Mouse (Mus musculus) bone marrow, adult 2 months (tissue): ENCODE measurements around the gene Dusp16. TPM values are rescaled to one million over a fixed set of nuclear protein-coding genes. Genes with fewer than 3 reads are reported as not detected.

Experiments used
- H3K27ac ChIP-seq: fragments of 200-500 bp; 2 replicates; pipeline ENCODE4 v1.5.1; 2012; ENCODE audit warnings: low read depth, mild to moderate bottlenecking, control low read depth, inconsistent platforms, low read length; ENCODE audit not compliant: control insufficient read depth, poor library complexity, insufficient read depth
- H3K4me1 ChIP-seq: fragments of 200-500 bp; 2 replicates; pipeline ENCODE4 v1.6.1; 2011; ENCODE audit warnings: low read length; ENCODE audit not compliant: control insufficient read depth, insufficient read depth
- H3K4me3 ChIP-seq: fragments of 200-500 bp; replicated peaks from 2 replicates; pipeline ENCODE3; 2011; ENCODE audit warnings: mild to moderate bottlenecking, low read depth, low read length, control low read depth; ENCODE audit not compliant: control insufficient read depth
- CTCF ChIP-seq: fragments of 200-500 bp; IDR thresholded peaks from 2 replicates; pipeline ENCODE4 v1.5.1; 2011; ENCODE audit warnings: low read length, control low read depth; ENCODE audit not compliant: control insufficient read depth, insufficient read depth
- POLR2A ChIP-seq: fragments of 200-500 bp; IDR thresholded peaks from 2 replicates; pipeline ENCODE4 v1.6.1; 2011; ENCODE audit warnings: low read depth, mild to moderate bottlenecking, control low read depth, low read length, borderline replicate concordance; ENCODE audit not compliant: control insufficient read depth
- WGBS: fragments of 180-500 bp; shearing (Covaris S2); methylation state at CpG from one replicate; pipeline ENCODE4 v1.1.7; 2018; 5-methylcytosine and 5-hydroxymethylcytosine counted together
- polyA plus RNA-seq: library from polyadenylated mRNA; stranded (reverse); fragments of >200 nt; gene quantifications from 2 replicates; pipeline ENCODE4 v1.2.4, GENCODE M21; 2011; ENCODE audit warnings: low replicate concordance; ENCODE audit not compliant: missing spikeins, insufficient read depth, insufficient read length

Gene Dusp16
- polyA plus RNA-seq, 1 experiment: 11.2 TPM

- no peak overlapping the region for H3K27ac ChIP-seq
- 38% methylated on average over 4 of the region's 4 CpGs for WGBS
- no peak for TF ChIP-seq CTCF
- TF ChIP-seq POLR2A: no peak
- H3K4me3 ChIP-seq: no peak overlapping the region
- H3K4me1 ChIP-seq: peaks cover 3% of the 10 kb centered on the region; the same call in 1 of the 2 replicates
These were observed 121.5 kb downstream of the Dusp16 start for GRCm38 (mm10) chr6:134670881-134671411.

- Histone ChIP-seq H3K4me3 (no peak overlapping the region), H3K27ac (no peak overlapping the region), H3K4me1 (peaks cover 3% of the 10 kb centered on the region; the same call in 1 of the 2 replicates)
- 76% methylated on average over 6 of the region's 6 CpGs for WGBS
- TF ChIP-seq POLR2A (no peak), CTCF (no peak)
These were observed 123.1 kb downstream of the Dusp16 start for GRCm38 (mm10) chr6:134669179-134669865.

DNA sequence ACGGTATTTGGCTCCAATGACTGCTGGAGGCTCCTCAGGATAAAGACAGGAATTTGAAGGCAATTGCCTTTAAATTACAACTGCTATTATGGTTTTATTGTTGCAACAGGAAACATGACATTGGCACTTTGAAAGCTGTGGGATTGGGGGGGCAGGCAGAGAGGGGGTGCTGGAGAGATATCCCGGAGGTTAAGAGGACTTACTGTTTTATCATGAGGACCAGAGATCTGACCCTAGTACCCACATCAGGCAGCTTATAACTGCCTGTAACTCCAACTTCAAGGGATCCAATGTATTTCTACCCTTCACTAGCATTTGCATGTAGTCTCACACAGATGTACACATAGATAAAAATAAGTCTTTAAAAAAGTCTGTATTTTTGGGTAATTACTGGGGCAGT lies 123.9 kb downstream of the Dusp16 start:
- H3K27ac ChIP-seq: no peak overlapping the region
- no peaks in the 10 kb centered on the region; the same call in 1 of the 2 replicates for H3K4me1 ChIP-seq
- 22% methylated on average over 2 of the region's 2 CpGs for WGBS
- TF ChIP-seq CTCF (no peak), POLR2A (no peak)
- no peak overlapping the region for H3K4me3 ChIP-seq

- H3K4me1 ChIP-seq: no peaks in the 10 kb centered on the region; the same call in 1 of the 2 replicates
These were observed 126.6 kb downstream of the Dusp16 start for GRCm38 (mm10) chr6:134665817-134666216.

More at GRCm38 (mm10) chr6:134665817-134666216, 126.6 kb downstream of the Dusp16 start:
- 65% methylated on average over 9 of the region's 9 CpGs for WGBS
- Histone ChIP-seq H3K4me3 (no peak overlapping the region), H3K27ac (no peak overlapping the region)
- TF ChIP-seq CTCF: no peak
- no peak for TF ChIP-seq POLR2A

Other genes starting within 250 kb of the Dusp16 start
- 9.2 and 17.1 TPM in 2 replicates for gene Lrp6, start 225.7 kb downstream of the Dusp16 start, polyA plus RNA-seq
- gene Mansc1, start 160.1 kb downstream of the Dusp16 start, polyA plus RNA-seq: not detected in 2 replicates
- 8.0 and 10.4 TPM in 2 replicates for gene Borcs5, start 153.1 kb downstream of the Dusp16 start, polyA plus RNA-seq
- gene Crebl2, start 37.5 kb upstream of the Dusp16 start, polyA plus RNA-seq: 4.2 and 8.3 TPM in 2 replicates
- 6.9 and 16.6 TPM in 2 replicates for gene Gpr19, start 106.0 kb upstream of the Dusp16 start, polyA plus RNA-seq
- gene Cdkn1b, start 127.8 kb upstream of the Dusp16 start, polyA plus RNA-seq: 40.0 and 47.4 TPM in 2 replicates
- gene Apold1, start 189.1 kb upstream of the Dusp16 start, polyA plus RNA-seq: 2.4 and 6.2 TPM in 2 replicates
- 51.5 and 56.9 TPM in 2 replicates for gene Ddx47, start 219.0 kb upstream of the Dusp16 start, polyA plus RNA-seq